Mouse (Mus musculus) ES-Bruce4 (cell line): ENCODE results near the gene Lhfpl3.

Experiments
- CTCF ChIP-seq: IDR thresholded peaks from one replicate; pipeline ENCODE4 v1.8.1; 2011; ENCODE audit warnings: low read depth, low read length
- POLR2A ChIP-seq: IDR thresholded peaks from one replicate; pipeline ENCODE4 v1.8.1; 2011; ENCODE audit warnings: low read length; ENCODE audit not compliant: insufficient read depth

GRCm38 (mm10) chr5:22745885-22746532 is at the start of gene Lhfpl3:
- no peak for TF ChIP-seq CTCF
- TF ChIP-seq POLR2A: no peak
